Mouse (Mus musculus): Measurements from ENCODE around the gene Fnip1. TPM values are rescaled to one million over a fixed set of nuclear protein-coding genes. Genes with fewer than 3 reads are reported as not detected.

The Fnip1 gene
- polyA plus RNA-seq, 1 experiment from 2014 or later, result 6.0 TPM

DNA sequence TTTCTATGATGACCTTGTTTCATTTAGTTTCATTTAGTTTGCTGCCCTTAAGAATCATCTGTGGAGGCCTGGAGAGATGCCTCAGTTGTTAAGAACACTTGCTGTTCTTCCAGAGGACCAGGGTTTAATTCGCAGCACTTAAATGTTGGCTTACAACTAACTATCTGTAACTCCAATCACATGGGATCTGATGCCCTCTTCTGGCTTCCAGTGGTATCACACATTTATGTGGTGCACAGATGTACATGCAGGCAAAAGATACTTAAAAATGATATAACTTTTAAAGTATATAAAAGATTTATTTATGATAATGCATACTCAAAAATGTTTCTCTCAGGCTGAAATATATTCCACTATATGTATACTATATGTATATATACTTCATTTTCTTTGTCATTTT, 40.4 kb downstream of the Fnip1 start:
- TF ChIP-seq CTCF (IDR thresholded peaks at IDR 0.05; ENCODE audit: low read depth), result peak; percentile 69
- no peak overlapping the region for H3K27ac ChIP-seq (ENCODE audit: low read depth, low read length)
- no peaks in the 10 kb centered on the region for H3K27me3 ChIP-seq (replicated peaks; ENCODE audit: control insufficient read depth, insufficient read depth, low read length)
- no peaks in the 10 kb centered on the region for H3K9me3 ChIP-seq (ENCODE audit: control insufficient read depth)
- WGBS, result 91% methylated on average over 1 of the region's 1 CpGs
- no peak overlapping the region for H3K4me3 ChIP-seq (ENCODE audit: low read depth, low read length)
- no peak overlapping the region for H3K9ac ChIP-seq (ENCODE audit: low read depth, low read length)
- peaks cover 17% of the 10 kb centered on the region for H3K36me3 ChIP-seq (ENCODE audit: control insufficient read depth, insufficient read depth)
- H3K4me2 ChIP-seq (replicated peaks; ENCODE audit: low read depth), result no peak overlapping the region
- H3K4me1 ChIP-seq (replicated peaks; ENCODE audit: control insufficient read depth, insufficient read depth, low read length), result no peaks in the 10 kb centered on the region
- no peak for ATAC-seq

DNA sequence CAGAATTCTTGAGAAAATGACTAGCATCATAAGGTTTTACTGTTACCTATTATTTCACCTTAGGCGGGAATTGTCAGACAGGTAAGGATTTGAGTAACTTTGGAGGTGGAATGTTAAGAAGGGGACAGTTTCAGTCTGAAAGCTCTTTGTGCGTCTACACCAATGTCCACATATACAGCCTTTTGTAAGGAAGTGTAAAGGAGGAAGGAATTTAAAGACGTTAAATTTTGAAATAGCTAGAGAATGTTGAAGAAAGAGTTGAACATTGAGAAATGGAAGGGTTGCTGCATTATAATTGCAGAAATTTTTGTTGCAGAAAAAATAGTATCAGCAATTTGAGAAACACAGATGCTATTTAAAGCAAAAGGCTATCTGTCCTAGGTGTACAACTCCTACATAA, 48.0 kb downstream of the Fnip1 start:
- no peak for TF ChIP-seq CTCF (IDR thresholded peaks at IDR 0.05; ENCODE audit: low read depth)
- 0 out of 2 replicates have a peak, but pooled peaks cover 5% of the 10 kb centered on the region for H3K36me3 ChIP-seq (ENCODE audit: control insufficient read depth, insufficient read depth)
- 90% methylated on average over 3 of the region's 3 CpGs for WGBS
- no peaks in the 10 kb centered on the region for H3K9me3 ChIP-seq (ENCODE audit: control insufficient read depth)
- H3K27me3 ChIP-seq (replicated peaks; ENCODE audit: control insufficient read depth, insufficient read depth, low read length), result no peaks in the 10 kb centered on the region
- H3K4me1 ChIP-seq (replicated peaks; ENCODE audit: control insufficient read depth, insufficient read depth, low read length), result no peaks in the 10 kb centered on the region
- no peak for ATAC-seq
- H3K9ac ChIP-seq (ENCODE audit: low read depth, low read length), result no peak overlapping the region
- no peak overlapping the region for H3K4me2 ChIP-seq (replicated peaks; ENCODE audit: low read depth)
- H3K4me3 ChIP-seq (ENCODE audit: low read depth, low read length), result no peak overlapping the region
- no peak overlapping the region for H3K27ac ChIP-seq (ENCODE audit: low read depth, low read length)

DNA sequence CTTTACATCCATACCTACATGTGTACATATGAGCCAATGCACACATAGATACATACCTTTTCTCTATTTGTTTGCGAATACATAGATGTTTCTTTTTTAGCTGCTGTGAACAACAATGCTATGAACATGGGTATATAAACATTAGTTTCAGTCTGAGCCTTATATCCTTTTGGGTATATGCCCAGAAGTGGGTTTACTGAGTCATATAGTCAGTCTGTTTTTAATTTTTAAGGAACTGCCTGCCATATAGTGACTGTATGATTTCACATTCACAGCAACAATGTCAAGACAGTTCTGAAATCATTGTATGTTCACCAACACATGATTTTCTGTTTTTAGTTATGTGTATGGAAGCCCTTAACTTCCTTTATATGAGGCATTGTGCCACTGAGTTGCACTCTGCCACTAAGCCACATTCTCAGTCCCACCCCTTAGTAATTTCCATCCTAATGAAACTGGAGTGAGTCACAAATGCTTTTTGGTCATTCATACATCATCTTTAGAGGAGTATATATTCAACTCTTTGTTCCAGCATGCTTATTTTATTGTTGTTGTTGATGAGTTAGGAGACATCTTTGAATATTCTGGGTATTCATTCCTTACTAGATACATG, 54.1 kb downstream of the Fnip1 start:
- H3K4me3 ChIP-seq (ENCODE audit: low read depth, low read length), result no peak overlapping the region
- H3K36me3 ChIP-seq (ENCODE audit: control insufficient read depth, insufficient read depth), result no peaks in the 10 kb centered on the region; the same call in 1 of the 2 replicates
- no peak overlapping the region for H3K9ac ChIP-seq (ENCODE audit: low read depth, low read length)
- ATAC-seq, result no peak
- no peak overlapping the region for H3K27ac ChIP-seq (ENCODE audit: low read depth, low read length)
- no peaks in the 10 kb centered on the region for H3K9me3 ChIP-seq (ENCODE audit: control insufficient read depth)
- WGBS, result 96% methylated on average over 1 of the region's 1 CpGs
- no peaks in the 10 kb centered on the region for H3K4me1 ChIP-seq (replicated peaks; ENCODE audit: control insufficient read depth, insufficient read depth, low read length)
- H3K27me3 ChIP-seq (replicated peaks; ENCODE audit: control insufficient read depth, insufficient read depth, low read length), result no peaks in the 10 kb centered on the region
- no peak for TF ChIP-seq CTCF (IDR thresholded peaks at IDR 0.05; ENCODE audit: low read depth)
- H3K4me2 ChIP-seq (replicated peaks; ENCODE audit: low read depth), result no peak overlapping the region

DNA sequence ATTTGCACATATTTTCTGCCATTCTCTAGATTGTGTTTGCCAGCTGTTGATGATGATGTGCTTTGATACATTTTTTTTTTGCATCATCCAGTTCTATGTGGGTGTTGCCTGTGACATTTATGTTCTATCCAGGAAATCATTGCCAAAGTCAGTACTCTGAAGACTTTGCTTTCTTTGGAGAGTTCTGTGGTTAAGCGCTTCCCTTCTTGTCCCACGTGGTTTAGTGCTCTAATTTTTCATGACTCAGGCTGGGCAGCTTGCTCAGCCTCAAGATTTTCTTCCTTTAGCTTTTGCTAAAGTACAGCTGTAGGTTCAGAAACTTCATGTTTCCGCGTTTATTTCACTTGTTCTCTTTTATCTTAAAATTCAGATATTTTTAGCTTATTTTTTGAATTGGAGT, 54.6 kb downstream of the Fnip1 start:
- Histone ChIP-seq H3K27ac (ENCODE audit: low read depth, low read length) (no peak overlapping the region), H3K9me3 (ENCODE audit: control insufficient read depth) (no peaks in the 10 kb centered on the region), H3K27me3 (replicated peaks; ENCODE audit: control insufficient read depth, insufficient read depth, low read length) (no peaks in the 10 kb centered on the region), H3K9ac (ENCODE audit: low read depth, low read length) (no peak overlapping the region), H3K4me1 (replicated peaks; ENCODE audit: control insufficient read depth, insufficient read depth, low read length) (no peaks in the 10 kb centered on the region), H3K4me2 (replicated peaks; ENCODE audit: low read depth) (no peak overlapping the region), H3K36me3 (ENCODE audit: control insufficient read depth, insufficient read depth) (no peaks in the 10 kb centered on the region; the same call in 1 of the 2 replicates), H3K4me3 (ENCODE audit: low read depth, low read length) (no peak overlapping the region)
- no peak for ATAC-seq
- no peak for TF ChIP-seq CTCF (IDR thresholded peaks at IDR 0.05; ENCODE audit: low read depth)
- 85% methylated on average over 4 of the region's 4 CpGs for WGBS

DNA sequence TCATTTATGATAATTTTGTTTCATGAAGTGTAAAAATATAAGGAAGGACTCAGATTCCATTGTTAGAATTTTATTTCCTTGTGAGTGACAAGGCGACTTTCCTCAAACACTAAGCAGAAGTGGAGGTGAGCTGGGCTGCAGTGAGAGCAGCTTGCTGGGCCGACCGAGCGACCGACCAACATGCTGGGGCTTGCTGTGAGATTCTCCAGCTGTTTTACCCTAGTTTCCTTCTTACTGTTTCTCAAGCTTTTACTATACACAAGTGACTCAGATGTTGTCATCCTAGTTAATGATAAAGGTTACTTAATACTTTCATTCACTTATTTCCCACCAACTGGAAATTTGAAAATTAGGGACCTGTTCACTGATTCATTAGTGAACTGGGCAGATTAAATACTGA, 61.8 kb downstream of the Fnip1 start:
- H3K4me3 ChIP-seq (ENCODE audit: low read depth, low read length), result no peak overlapping the region
- WGBS, result 74% methylated on average over 5 of the region's 5 CpGs
- no peak for TF ChIP-seq CTCF (IDR thresholded peaks at IDR 0.05; ENCODE audit: low read depth)

DNA sequence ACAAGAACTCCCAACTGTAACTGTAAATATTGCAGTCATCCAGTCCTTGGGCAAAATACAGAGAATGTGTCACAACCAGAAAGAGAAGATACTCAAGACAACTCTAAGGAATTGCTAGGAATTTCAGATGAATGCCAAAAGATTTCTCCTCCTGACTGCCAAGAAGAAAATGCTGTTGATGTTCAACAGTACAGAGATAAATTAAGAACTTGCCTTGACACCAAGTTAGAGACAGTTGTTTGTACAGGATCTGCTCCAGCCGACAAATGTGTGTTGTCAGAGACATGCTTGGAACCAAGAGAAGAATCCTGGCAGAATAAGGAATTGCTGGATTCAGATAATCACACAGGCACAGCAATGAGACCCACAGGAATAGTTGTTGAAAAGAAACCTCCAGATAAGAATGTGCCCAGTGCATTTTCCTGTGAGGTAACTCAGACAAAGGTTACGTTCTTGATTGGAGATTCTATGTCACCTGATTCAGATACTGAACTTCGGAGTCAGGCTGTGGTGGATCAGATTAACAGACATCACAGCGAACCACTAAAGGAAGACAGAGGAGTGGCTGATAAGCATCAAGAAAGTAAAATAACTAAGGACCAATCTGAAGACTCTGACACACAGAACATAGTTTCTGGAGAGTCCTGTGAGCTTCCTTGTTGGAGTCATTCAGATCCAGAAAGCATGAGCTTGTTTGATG, 64.7 kb downstream of the Fnip1 start:
- H3K9ac ChIP-seq (ENCODE audit: low read depth, low read length), result no peak overlapping the region
- no peak overlapping the region for H3K27ac ChIP-seq (ENCODE audit: low read depth, low read length)
- no peak for ATAC-seq
- peaks cover 47% of the 10 kb centered on the region for H3K36me3 ChIP-seq (ENCODE audit: control insufficient read depth, insufficient read depth)
- H3K4me1 ChIP-seq (replicated peaks; ENCODE audit: control insufficient read depth, insufficient read depth, low read length), result no peaks in the 10 kb centered on the region
- WGBS, result 64% methylated on average over 4 of the region's 4 CpGs
- no peaks in the 10 kb centered on the region for H3K9me3 ChIP-seq (ENCODE audit: control insufficient read depth)
- no peak for TF ChIP-seq CTCF (IDR thresholded peaks at IDR 0.05; ENCODE audit: low read depth)
- no peaks in the 10 kb centered on the region for H3K27me3 ChIP-seq (replicated peaks; ENCODE audit: control insufficient read depth, insufficient read depth, low read length)
- H3K4me3 ChIP-seq (ENCODE audit: low read depth, low read length), result no peak overlapping the region
- H3K4me2 ChIP-seq (replicated peaks; ENCODE audit: low read depth), result no peak overlapping the region

More for the DNA sequence above, 61.8 kb downstream of the Fnip1 start:
- Histone ChIP-seq H3K36me3 (ENCODE audit: control insufficient read depth, insufficient read depth) (peaks cover 31% of the 10 kb centered on the region), H3K4me2 (replicated peaks; ENCODE audit: low read depth) (no peak overlapping the region), H3K27me3 (replicated peaks; ENCODE audit: control insufficient read depth, insufficient read depth, low read length) (no peaks in the 10 kb centered on the region), H3K27ac (ENCODE audit: low read depth, low read length) (no peak overlapping the region), H3K9me3 (ENCODE audit: control insufficient read depth) (no peaks in the 10 kb centered on the region), H3K4me1 (replicated peaks; ENCODE audit: control insufficient read depth, insufficient read depth, low read length) (no peaks in the 10 kb centered on the region), H3K9ac (ENCODE audit: low read depth, low read length) (no peak overlapping the region)
- no peak for ATAC-seq
